Mouse (Mus musculus): ENCODE measurements around the gene Gm9837.

- TF ChIP-seq CTCF (IDR thresholded peaks at IDR 0.05; ENCODE audit: extremely low read depth, insufficient read length, insufficient replicate concordance, low read depth, low read length) (no peak), POLR2A (IDR thresholded peaks at IDR 0.05; ENCODE audit: low read depth, low read length) (no peak)
Measured at GRCm38 (mm10) chr11:53489421-53489820, 19.1 kb upstream of the Gm9837 start.

All from small intestine, adult 2 months (tissue).